Mouse (Mus musculus): ENCODE data around the gene Pih1d1.

GRCm38 (mm10) chr7:45202654-45203053, 48.6 kb downstream of the Pih1d1 start:
- TF ChIP-seq TAL1 (IDR thresholded peaks at IDR 0.05; ENCODE audit: low read length) (no peak), GATA1 (IDR thresholded peaks at IDR 0.05; ENCODE audit: low read length) (no peak)
